Mouse (Mus musculus) stomach, embryonic 14.5 days (tissue): Measurements from ENCODE around the gene Tubgcp6. TPM values are rescaled to one million over a fixed set of nuclear protein-coding genes. Genes with fewer than 3 reads are reported as not detected.

Experiments
- ATAC-seq: fragments of 200-750 bp; cut with Nextera tagmentation; 2 replicates; pipeline ENCODE4 v1.8.0; 2017; ENCODE audit warnings: low read depth, moderate TSS enrichment; ENCODE audit not compliant: insufficient number of reproducible peaks, insufficient read depth, low FRiP score
- H3K27ac ChIP-seq: fragments of 300-500 bp; sonication (generic); 2 replicates; pipeline ENCODE4 v1.5.1; 2014; ENCODE audit warnings: mild to moderate bottlenecking, low read length, moderate library complexity, mixed read lengths
- H3K27me3 ChIP-seq: fragments of 300-500 bp; sonication (generic); 2 replicates; pipeline ENCODE4 v1.6.1; 2014; ENCODE audit warnings: low read length, control low read depth, mixed read lengths; ENCODE audit not compliant: control insufficient read depth, insufficient read depth
- H3K36me3 ChIP-seq: fragments of 300-500 bp; sonication (generic); 2 replicates; pipeline ENCODE4 v1.6.1; 2014; ENCODE audit warnings: mild to moderate bottlenecking, control low read depth, low read length, moderate library complexity, mixed read lengths; ENCODE audit not compliant: control insufficient read depth, insufficient read depth
- H3K4me1 ChIP-seq: fragments of 300-500 bp; sonication (generic); 2 replicates; pipeline ENCODE4 v1.6.1; 2014; ENCODE audit warnings: low read length, control low read depth, mixed read lengths; ENCODE audit not compliant: control insufficient read depth, insufficient read depth
- H3K4me2 ChIP-seq: fragments of 300-500 bp; sonication (generic); replicated peaks from 2 replicates; pipeline ENCODE4 v1.6.1; 2014; ENCODE audit warnings: low read depth, low read length, control low read depth
- H3K4me3 ChIP-seq: fragments of 300-500 bp; sonication (generic); 2 replicates; pipeline ENCODE4 v1.5.1; 2014; ENCODE audit warnings: low read depth, low read length, control low read depth
- H3K9ac ChIP-seq: fragments of 300-500 bp; sonication (generic); replicated peaks from 2 replicates; pipeline ENCODE4 v1.6.1; 2014; ENCODE audit warnings: low read depth, mild to moderate bottlenecking, control low read depth, low read length, moderate library complexity, mixed read lengths
- H3K9me3 ChIP-seq: fragments of 300-500 bp; sonication (generic); 2 replicates; pipeline ENCODE4 v1.6.1; 2016; ENCODE audit warnings: low read depth, low read length, control low read depth; ENCODE audit not compliant: control insufficient read depth
- WGBS: fragments of 180-500 bp; shearing (Covaris S2); extraction: QIAGEN DNeasy Blood & Tissue Kit; methylation state at CpG from one replicate; pipeline ENCODE4 v1.1.7; 2014; 5-methylcytosine and 5-hydroxymethylcytosine counted together
- polyA plus RNA-seq: library from polyadenylated mRNA; unstranded; fragments of >200 nt; fragmentation: Nextera tagmentation; extraction: Ambion mirVana; gene quantifications from 2 replicates; pipeline ENCODE4 v1.2.1, GENCODE M21; 2014

Tubgcp6 gene
- polyA plus RNA-seq, 1 experiment from 2014 or later: 17.2 TPM

GRCm38 (mm10) chr15:89106976-89107375 lies 15.9 kb downstream of the Tubgcp6 start:
- no peaks in the 10 kb centered on the region for H3K27me3 ChIP-seq
- 89% methylated on average over 1 of the region's 1 CpGs for WGBS
- ATAC-seq: no peak
- H3K27ac ChIP-seq: no peak overlapping the region
- H3K9ac ChIP-seq: no peak overlapping the region
- peaks cover 69% of the 10 kb centered on the region for H3K36me3 ChIP-seq
- H3K4me2 ChIP-seq: no peak overlapping the region
- no peaks in the 10 kb centered on the region for H3K4me1 ChIP-seq
- no peaks in the 10 kb centered on the region for H3K9me3 ChIP-seq
- H3K4me3 ChIP-seq: no peak overlapping the region

- Histone ChIP-seq H3K9me3 (no peaks in the 10 kb centered on the region), H3K4me2 (no peak overlapping the region), H3K9ac (no peak overlapping the region), H3K27ac (no peak overlapping the region), H3K36me3 (peaks cover 69% of the 10 kb centered on the region), H3K4me1 (no peaks in the 10 kb centered on the region), H3K4me3 (no peak overlapping the region), H3K27me3 (no peaks in the 10 kb centered on the region)
- 88% methylated on average over 13 of the region's 13 CpGs for WGBS
- ATAC-seq: no peak
These were observed 16.8 kb downstream of the Tubgcp6 start for GRCm38 (mm10) chr15:89106073-89106472.

- Histone ChIP-seq H3K27ac (no peak overlapping the region), H3K9me3 (no peaks in the 10 kb centered on the region), H3K4me1 (no peaks in the 10 kb centered on the region), H3K36me3 (peaks cover 76% of the 10 kb centered on the region), H3K4me2 (no peak overlapping the region), H3K27me3 (no peaks in the 10 kb centered on the region), H3K9ac (no peak overlapping the region), H3K4me3 (no peak overlapping the region)
- WGBS: 98% methylated on average over 8 of the region's 8 CpGs
- ATAC-seq: no peak
These were observed 18.5 kb downstream of the Tubgcp6 start for GRCm38 (mm10) chr15:89104425-89104824.

- Histone ChIP-seq H3K27ac (no peak overlapping the region), H3K9ac (no peak overlapping the region), H3K4me1 (no peaks in the 10 kb centered on the region), H3K36me3 (peaks cover 77% of the 10 kb centered on the region), H3K27me3 (no peaks in the 10 kb centered on the region), H3K9me3 (no peaks in the 10 kb centered on the region), H3K4me2 (no peak overlapping the region), H3K4me3 (no peak overlapping the region)
- WGBS: 88% methylated on average over 10 of the region's 10 CpGs
- no peak for ATAC-seq
These were observed 19.0 kb downstream of the Tubgcp6 start for GRCm38 (mm10) chr15:89103921-89104320.

- H3K4me3 ChIP-seq: no peak overlapping the region
- H3K4me2 ChIP-seq: no peak overlapping the region
- H3K4me1 ChIP-seq: no peaks in the 10 kb centered on the region
- WGBS: 80% methylated on average over 5 of the region's 5 CpGs
- H3K27me3 ChIP-seq: no peaks in the 10 kb centered on the region
- H3K36me3 ChIP-seq: peaks cover 84% of the 10 kb centered on the region
- H3K27ac ChIP-seq: no peak overlapping the region
- no peak for ATAC-seq
- H3K9me3 ChIP-seq: no peaks in the 10 kb centered on the region
- H3K9ac ChIP-seq: no peak overlapping the region
These were observed 20.3 kb downstream of the Tubgcp6 start for GRCm38 (mm10) chr15:89102646-89103045.

GRCm38 (mm10) chr15:89100823-89101222 lies 22.1 kb downstream of the Tubgcp6 start:
- H3K4me3 ChIP-seq: no peak overlapping the region
- H3K27ac ChIP-seq: no peak overlapping the region
- peaks cover 88% of the 10 kb centered on the region for H3K36me3 ChIP-seq
- no peak overlapping the region for H3K4me2 ChIP-seq
- no peaks in the 10 kb centered on the region for H3K27me3 ChIP-seq
- H3K4me1 ChIP-seq: no peaks in the 10 kb centered on the region
- 88% methylated on average over 12 of the region's 12 CpGs for WGBS
- H3K9me3 ChIP-seq: no peaks in the 10 kb centered on the region
- no peak overlapping the region for H3K9ac ChIP-seq
- no peak for ATAC-seq

- peaks cover 88% of the 10 kb centered on the region for H3K36me3 ChIP-seq
- no peaks in the 10 kb centered on the region for H3K27me3 ChIP-seq
- H3K4me1 ChIP-seq: no peaks in the 10 kb centered on the region
- ATAC-seq: no peak
- WGBS: 92% methylated on average over 7 of the region's 7 CpGs
- H3K27ac ChIP-seq: no peak overlapping the region
- H3K9ac ChIP-seq: no peak overlapping the region
- no peaks in the 10 kb centered on the region for H3K9me3 ChIP-seq
- H3K4me3 ChIP-seq: no peak overlapping the region
- no peak overlapping the region for H3K4me2 ChIP-seq
These were observed 24.3 kb downstream of the Tubgcp6 start for GRCm38 (mm10) chr15:89098616-89099015.

- Histone ChIP-seq H3K27ac (no peak overlapping the region), H3K4me3 (no peak overlapping the region), H3K9ac (no peak overlapping the region), H3K27me3 (no peaks in the 10 kb centered on the region), H3K36me3 (peaks cover 87% of the 10 kb centered on the region), H3K4me1 (no peaks in the 10 kb centered on the region), H3K4me2 (no peak overlapping the region), H3K9me3 (no peaks in the 10 kb centered on the region)
- WGBS: 92% methylated on average over 5 of the region's 5 CpGs
- no peak for ATAC-seq
These were observed 25.5 kb downstream of the Tubgcp6 start for GRCm38 (mm10) chr15:89097450-89097849.

- Histone ChIP-seq H3K9ac (no peak overlapping the region), H3K27me3 (no peaks in the 10 kb centered on the region), H3K4me1 (peaks cover 6% of the 10 kb centered on the region; the same call in 1 of the 2 replicates), H3K27ac (no peak overlapping the region), H3K9me3 (no peaks in the 10 kb centered on the region), H3K4me2 (no peak overlapping the region), H3K4me3 (no peak overlapping the region), H3K36me3 (peaks cover 45% of the 10 kb centered on the region)
- no peak for ATAC-seq
- 78% methylated on average over 5 of the region's 5 CpGs for WGBS
These were observed 30.7 kb downstream of the Tubgcp6 start for GRCm38 (mm10) chr15:89092181-89092580.
